Mouse (Mus musculus) kidney, adult 2 months (tissue): ENCODE measurements around the gene Gm11639. TPM values are rescaled to one million over a fixed set of nuclear protein-coding genes. Genes with fewer than 3 reads are reported as not detected.
A peak's percentile ranks its signal among the peaks of the same experiment; 100 is the strongest.

Source experiments
- DNase-seq: peaks from one replicate; pipeline ENCODE4 v3.0.0; 2021
- H3K27ac ChIP-seq: fragments of 200-500 bp; 2 replicates; pipeline ENCODE4 v1.5.1; 2012; ENCODE audit warnings: low read depth, low read length, control low read depth, inconsistent platforms; ENCODE audit not compliant: insufficient read depth
- H3K27me3 ChIP-seq: fragments of 200-500 bp; replicated peaks from 2 replicates; pipeline ENCODE4 v1.6.1; 2012; ENCODE audit warnings: mild to moderate bottlenecking, moderate library complexity, low read length, inconsistent platforms; ENCODE audit not compliant: control insufficient read depth, insufficient read depth
- H3K36me3 ChIP-seq: fragments of 200-500 bp; 2 replicates; pipeline ENCODE4 v1.6.1; 2012; ENCODE audit warnings: mild to moderate bottlenecking, moderate library complexity, low read length, inconsistent platforms; ENCODE audit not compliant: control insufficient read depth, insufficient read depth
- H3K4me1 ChIP-seq: fragments of 200-500 bp; 2 replicates; pipeline ENCODE4 v1.6.1; 2011; ENCODE audit warnings: low read length; ENCODE audit not compliant: control insufficient read depth, insufficient read depth
- H3K4me3 ChIP-seq: fragments of 200-500 bp; 2 replicates; pipeline ENCODE4 v1.5.1; 2011; ENCODE audit warnings: mild to moderate bottlenecking, low read depth, low read length, control low read depth; ENCODE audit not compliant: insufficient read depth
- CTCF ChIP-seq: fragments of 200-500 bp; conservative IDR thresholded peaks from 2 replicates; pipeline ENCODE4 v1.5.1; 2011; ENCODE audit warnings: low read depth, mild to moderate bottlenecking, control low read depth, low read length, moderate library complexity, mixed read lengths; ENCODE audit not compliant: insufficient read depth, insufficient read length
- POLR2A ChIP-seq: fragments of 200-500 bp; IDR thresholded peaks from one replicate; pipeline ENCODE4 v1.6.1; 2011; ENCODE audit warnings: low read depth, low read length, control low read depth
- WGBS: fragments of 180-500 bp; shearing (Covaris S2); methylation state at CpG from one replicate; pipeline ENCODE4 v1.1.7; 2018; 5-methylcytosine and 5-hydroxymethylcytosine counted together
- polyA plus RNA-seq: library from polyadenylated mRNA; depleted of rRNA; stranded (reverse); fragments of >200 nt; gene quantifications from 2 replicates; pipeline ENCODE4 v1.2.3, GENCODE M21; 2012; rRNA removed

Gene Gm11639
- polyA plus RNA-seq, 1 experiment, result under 0.01 TPM

GRCm38 (mm10) chr11:105156748-105157267 is 471.3 kb downstream of the Gm11639 start:
- H3K36me3 ChIP-seq, result no peaks in the 10 kb centered on the region
- TF ChIP-seq POLR2A, result no peak
- TF ChIP-seq CTCF, result no peak
- H3K27me3 ChIP-seq, result no peaks in the 10 kb centered on the region
- H3K27ac ChIP-seq, result peak overlapping the region; percentile 48; the same call in 1 of the 2 replicates
- no peak overlapping the region for H3K4me3 ChIP-seq
- 80% methylated on average over 19 of the region's 19 CpGs for WGBS
- H3K4me1 ChIP-seq, result peaks cover 16% of the 10 kb centered on the region
- peak; percentile 17 for DNase-seq

GRCm38 (mm10) chr11:105158047-105158446 is 472.5 kb downstream of the Gm11639 start:
- H3K4me1 ChIP-seq, result peaks cover 16% of the 10 kb centered on the region
- no peaks in the 10 kb centered on the region for H3K27me3 ChIP-seq
- TF ChIP-seq POLR2A, result no peak
- TF ChIP-seq CTCF, result no peak
- peak; percentile 61 for DNase-seq
- no peak overlapping the region for H3K4me3 ChIP-seq
- H3K36me3 ChIP-seq, result no peaks in the 10 kb centered on the region
- no peak overlapping the region for H3K27ac ChIP-seq

GRCm38 (mm10) chr11:105159673-105160360 is 474.3 kb downstream of the Gm11639 start:
- H3K27me3 ChIP-seq, result no peaks in the 10 kb centered on the region
- H3K4me1 ChIP-seq, result peaks cover 6% of the 10 kb centered on the region
- TF ChIP-seq POLR2A (no peak), CTCF (no peak)
- H3K4me3 ChIP-seq, result no peak overlapping the region
- 52% methylated on average over 6 of the region's 6 CpGs for WGBS
- H3K36me3 ChIP-seq, result no peaks in the 10 kb centered on the region
- DNase-seq, result peak; percentile 15
- H3K27ac ChIP-seq, result no peak overlapping the region

GRCm38 (mm10) chr11:105161411-105161810 is 475.9 kb downstream of the Gm11639 start:
- H3K4me3 ChIP-seq, result no peak overlapping the region
- H3K4me1 ChIP-seq, result peaks cover 6% of the 10 kb centered on the region
- 96% methylated on average over 2 of the region's 2 CpGs for WGBS
- TF ChIP-seq POLR2A (no peak), CTCF (no peak)
- DNase-seq, result no peak
- H3K27me3 ChIP-seq, result no peaks in the 10 kb centered on the region
- no peak overlapping the region for H3K27ac ChIP-seq
- H3K36me3 ChIP-seq, result no peaks in the 10 kb centered on the region

GRCm38 (mm10) chr11:105164516-105165510 is 479.3 kb downstream of the Gm11639 start:
- no peak for DNase-seq
- Histone ChIP-seq H3K27ac (no peak overlapping the region), H3K27me3 (no peaks in the 10 kb centered on the region), H3K4me3 (no peak overlapping the region), H3K4me1 (no peaks in the 10 kb centered on the region; the same call in 1 of the 2 replicates), H3K36me3 (no peaks in the 10 kb centered on the region)
- TF ChIP-seq CTCF (no peak), POLR2A (no peak)
- WGBS, result 89% methylated on average over 69 of the region's 69 CpGs

- WGBS, result 95% methylated on average over 10 of the region's 10 CpGs
- H3K27me3 ChIP-seq, result no peaks in the 10 kb centered on the region
- no peak overlapping the region for H3K27ac ChIP-seq
- H3K4me1 ChIP-seq, result no peaks in the 10 kb centered on the region
- no peak overlapping the region for H3K4me3 ChIP-seq
- H3K36me3 ChIP-seq, result no peaks in the 10 kb centered on the region
- no peak for DNase-seq
- TF ChIP-seq POLR2A, result no peak
- TF ChIP-seq CTCF, result no peak
These were observed 481.3 kb downstream of the Gm11639 start for GRCm38 (mm10) chr11:105166780-105167179.

Other genes starting within 250 kb of the Gm11639 start
- gene Kansl1, start 216.8 kb upstream of the Gm11639 start, polyA plus RNA-seq, result 51.8 and 63.7 TPM in 2 replicates
- gene Cdc27, start 135.1 kb upstream of the Gm11639 start, polyA plus RNA-seq, result 5.2 and 6.1 TPM in 2 replicates
- gene Myl4, start 135.0 kb upstream of the Gm11639 start, polyA plus RNA-seq, result 2.0 and 2.6 TPM in 2 replicates
- 0.99 and 1.3 TPM in 2 replicates for gene Itgb3, start 77.7 kb upstream of the Gm11639 start, polyA plus RNA-seq